Mouse (Mus musculus) testis, adult 2 months (tissue): ENCODE measurements around the gene Hspb3.

Experiments used
- CTCF ChIP-seq: fragments of 200-500 bp; IDR thresholded peaks from 2 replicates; pipeline ENCODE4 v1.5.1; 2012; ENCODE audit warnings: low read depth, mild to moderate bottlenecking, inconsistent platforms, low read length, moderate library complexity; ENCODE audit not compliant: control insufficient read depth, insufficient read depth, insufficient replicate concordance
- POLR2A ChIP-seq: fragments of 200-500 bp; IDR thresholded peaks from 2 replicates; pipeline ENCODE4 v1.6.1; 2012; ENCODE audit warnings: low read depth, mild to moderate bottlenecking, inconsistent platforms, low read length, moderate library complexity; ENCODE audit not compliant: control insufficient read depth

GRCm38 (mm10) chr13:113663883-113664282 lies 407 bp upstream of the Hspb3 start:
- TF ChIP-seq CTCF, result no peak
- no peak for TF ChIP-seq POLR2A
